Mouse (Mus musculus): Measurements from ENCODE around the gene Grm4. TPM values are rescaled to one million over a fixed set of nuclear protein-coding genes. Genes with fewer than 3 reads are reported as not detected.

Gene Grm4
- polyA plus RNA-seq, 1 experiment from 2014 or later = 0.68 TPM

- Histone ChIP-seq H3K9me3 (no peaks in the 10 kb centered on the region), H3K36me3 (no peaks in the 10 kb centered on the region), H3K27ac (no peak overlapping the region), H3K27me3 (no peaks in the 10 kb centered on the region), H3K9ac (no peak overlapping the region), H3K4me2 (replicated peaks) (no peak overlapping the region), H3K4me3 (no peak overlapping the region), H3K4me1 (no peaks in the 10 kb centered on the region)
- 91% methylated on average over 4 of the region's 4 CpGs for WGBS
- ATAC-seq (ENCODE audit: insufficient number of reproducible peaks, insufficient read depth, low FRiP score, low TSS enrichment) = no peak
Observed at GRCm38 (mm10) chr17:27406956-27407355, 114.2 kb downstream of the Grm4 start.

GRCm38 (mm10) chr17:27405376-27406024, 115.7 kb downstream of the Grm4 start:
- Histone ChIP-seq H3K4me1 (0 out of 2 replicates have a peak, but pooled peaks cover 6% of the 10 kb centered on the region), H3K4me2 (replicated peaks) (no peak overlapping the region), H3K9ac (no peak overlapping the region), H3K4me3 (no peak overlapping the region), H3K9me3 (no peaks in the 10 kb centered on the region), H3K36me3 (no peaks in the 10 kb centered on the region), H3K27me3 (no peaks in the 10 kb centered on the region), H3K27ac (no peak overlapping the region)
- ATAC-seq (ENCODE audit: insufficient number of reproducible peaks, insufficient read depth, low FRiP score, low TSS enrichment) = no peak
- WGBS = 89% methylated on average over 19 of the region's 19 CpGs

- Histone ChIP-seq H3K36me3 (no peaks in the 10 kb centered on the region), H3K4me1 (0 out of 2 replicates have a peak, but pooled peaks cover 6% of the 10 kb centered on the region), H3K9ac (no peak overlapping the region), H3K27ac (no peak overlapping the region), H3K4me2 (replicated peaks) (no peak overlapping the region), H3K4me3 (no peak overlapping the region), H3K27me3 (no peaks in the 10 kb centered on the region), H3K9me3 (no peaks in the 10 kb centered on the region)
- WGBS = 24% methylated on average over 13 of the region's 13 CpGs
- no peak for ATAC-seq (ENCODE audit: insufficient number of reproducible peaks, insufficient read depth, low FRiP score, low TSS enrichment)
Observed at GRCm38 (mm10) chr17:27401200-27401599, 120.0 kb downstream of the Grm4 start.

GRCm38 (mm10) chr17:27393931-27394330, 127.3 kb downstream of the Grm4 start:
- WGBS = 79% methylated on average over 5 of the region's 5 CpGs
- Histone ChIP-seq H3K4me1 (0 out of 2 replicates have a peak, but pooled peaks cover 7% of the 10 kb centered on the region), H3K9ac (no peak overlapping the region), H3K36me3 (no peaks in the 10 kb centered on the region), H3K9me3 (no peaks in the 10 kb centered on the region), H3K27ac (no peak overlapping the region), H3K4me3 (no peak overlapping the region), H3K4me2 (replicated peaks) (no peak overlapping the region), H3K27me3 (no peaks in the 10 kb centered on the region)
- ATAC-seq (ENCODE audit: insufficient number of reproducible peaks, insufficient read depth, low FRiP score, low TSS enrichment) = no peak

GRCm38 (mm10) chr17:27393432-27393831, 127.8 kb downstream of the Grm4 start:
- Histone ChIP-seq H3K36me3 (no peaks in the 10 kb centered on the region), H3K9me3 (no peaks in the 10 kb centered on the region), H3K4me1 (0 out of 2 replicates have a peak, but pooled peaks cover 7% of the 10 kb centered on the region), H3K4me3 (no peak overlapping the region), H3K9ac (no peak overlapping the region), H3K27me3 (no peaks in the 10 kb centered on the region), H3K27ac (no peak overlapping the region), H3K4me2 (replicated peaks) (no peak overlapping the region)
- 85% methylated on average over 4 of the region's 4 CpGs for WGBS
- ATAC-seq (ENCODE audit: insufficient number of reproducible peaks, insufficient read depth, low FRiP score, low TSS enrichment) = no peak

- no peak overlapping the region for H3K9ac ChIP-seq
- 44% methylated on average over 8 of the region's 8 CpGs for WGBS
- H3K9me3 ChIP-seq = no peaks in the 10 kb centered on the region
- H3K36me3 ChIP-seq = no peaks in the 10 kb centered on the region
- no peaks in the 10 kb centered on the region for H3K27me3 ChIP-seq
- H3K4me2 ChIP-seq (replicated peaks) = no peak overlapping the region
- H3K4me1 ChIP-seq = 0 out of 2 replicates have a peak, but pooled peaks cover 7% of the 10 kb centered on the region
- no peak overlapping the region for H3K27ac ChIP-seq
- ATAC-seq (ENCODE audit: insufficient number of reproducible peaks, insufficient read depth, low FRiP score, low TSS enrichment) = no peak
- H3K4me3 ChIP-seq = no peak overlapping the region
Observed at GRCm38 (mm10) chr17:27392918-27393317, 128.3 kb downstream of the Grm4 start.

GRCm38 (mm10) chr17:27390019-27390418, 131.2 kb downstream of the Grm4 start:
- no peak overlapping the region for H3K4me3 ChIP-seq
- H3K9me3 ChIP-seq = no peaks in the 10 kb centered on the region
- WGBS = 84% methylated on average over 8 of the region's 8 CpGs
- no peak overlapping the region for H3K27ac ChIP-seq
- no peak overlapping the region for H3K9ac ChIP-seq
- ATAC-seq (ENCODE audit: insufficient number of reproducible peaks, insufficient read depth, low FRiP score, low TSS enrichment) = no peak
- no peaks in the 10 kb centered on the region for H3K27me3 ChIP-seq
- H3K4me1 ChIP-seq = peaks cover 19% of the 10 kb centered on the region; the same call in 1 of the 2 replicates
- H3K4me2 ChIP-seq (replicated peaks) = no peak overlapping the region
- no peaks in the 10 kb centered on the region for H3K36me3 ChIP-seq

- Histone ChIP-seq H3K27me3 (no peaks in the 10 kb centered on the region), H3K9me3 (no peaks in the 10 kb centered on the region), H3K36me3 (no peaks in the 10 kb centered on the region), H3K27ac (no peak overlapping the region), H3K4me1 (peaks cover 19% of the 10 kb centered on the region; the same call in 1 of the 2 replicates), H3K4me2 (replicated peaks) (no peak overlapping the region), H3K9ac (no peak overlapping the region), H3K4me3 (no peak overlapping the region)
- no peak for ATAC-seq (ENCODE audit: insufficient number of reproducible peaks, insufficient read depth, low FRiP score, low TSS enrichment)
- 76% methylated on average over 13 of the region's 13 CpGs for WGBS
Observed at GRCm38 (mm10) chr17:27389221-27390000, 131.8 kb downstream of the Grm4 start.

- ATAC-seq (ENCODE audit: insufficient number of reproducible peaks, insufficient read depth, low FRiP score, low TSS enrichment) = no peak
- Histone ChIP-seq H3K4me3 (no peak overlapping the region), H3K9ac (no peak overlapping the region), H3K36me3 (no peaks in the 10 kb centered on the region), H3K4me1 (peaks cover 12% of the 10 kb centered on the region; the same call in 1 of the 2 replicates), H3K9me3 (0 out of 2 replicates have a peak, but pooled peaks cover 4% of the 10 kb centered on the region), H3K27ac (no peak overlapping the region), H3K4me2 (replicated peaks) (no peak overlapping the region), H3K27me3 (0 out of 2 replicates have a peak, but pooled peaks cover 3% of the 10 kb centered on the region)
- 41% methylated on average over 1 of the region's 1 CpGs for WGBS
Observed at GRCm38 (mm10) chr17:27386438-27386837, 134.8 kb downstream of the Grm4 start.

- no peak for ATAC-seq (ENCODE audit: insufficient number of reproducible peaks, insufficient read depth, low FRiP score, low TSS enrichment)
- 0 out of 2 replicates have a peak, but pooled peaks cover 3% of the 10 kb centered on the region for H3K27me3 ChIP-seq
- H3K9ac ChIP-seq = peak overlapping the region; percentile 15; the same call in 1 of the 2 replicates
- no peaks in the 10 kb centered on the region for H3K36me3 ChIP-seq
- H3K4me3 ChIP-seq = no peak overlapping the region
- H3K9me3 ChIP-seq = 0 out of 2 replicates have a peak, but pooled peaks cover 4% of the 10 kb centered on the region
- peak overlapping the region; percentile 33 for H3K4me2 ChIP-seq (replicated peaks)
- no peak overlapping the region for H3K27ac ChIP-seq
- 40% methylated on average over 17 of the region's 17 CpGs for WGBS
- peaks cover 12% of the 10 kb centered on the region; the same call in 1 of the 2 replicates for H3K4me1 ChIP-seq
Observed at GRCm38 (mm10) chr17:27385513-27386261, 135.5 kb downstream of the Grm4 start.

GRCm38 (mm10) chr17:27382916-27383315, 138.3 kb downstream of the Grm4 start:
- Histone ChIP-seq H3K9me3 (0 out of 2 replicates have a peak, but pooled peaks cover 4% of the 10 kb centered on the region), H3K36me3 (no peaks in the 10 kb centered on the region), H3K9ac (no peak overlapping the region), H3K27me3 (0 out of 2 replicates have a peak, but pooled peaks cover 3% of the 10 kb centered on the region), H3K4me1 (peaks cover 12% of the 10 kb centered on the region; the same call in 1 of the 2 replicates), H3K4me3 (no peak overlapping the region), H3K27ac (no peak overlapping the region), H3K4me2 (replicated peaks) (no peak overlapping the region)
- 87% methylated on average over 11 of the region's 11 CpGs for WGBS
- no peak for ATAC-seq (ENCODE audit: insufficient number of reproducible peaks, insufficient read depth, low FRiP score, low TSS enrichment)

All from embryonic facial prominence, embryonic 12.5 days (tissue).